Mouse (Mus musculus): Measurements from ENCODE around the gene Smim24. TPM values are rescaled to one million over a fixed set of nuclear protein-coding genes. Genes with fewer than 3 reads are reported as not detected.

Gene Smim24
- 3.1 TPM for total RNA-seq (2023)

DNA sequence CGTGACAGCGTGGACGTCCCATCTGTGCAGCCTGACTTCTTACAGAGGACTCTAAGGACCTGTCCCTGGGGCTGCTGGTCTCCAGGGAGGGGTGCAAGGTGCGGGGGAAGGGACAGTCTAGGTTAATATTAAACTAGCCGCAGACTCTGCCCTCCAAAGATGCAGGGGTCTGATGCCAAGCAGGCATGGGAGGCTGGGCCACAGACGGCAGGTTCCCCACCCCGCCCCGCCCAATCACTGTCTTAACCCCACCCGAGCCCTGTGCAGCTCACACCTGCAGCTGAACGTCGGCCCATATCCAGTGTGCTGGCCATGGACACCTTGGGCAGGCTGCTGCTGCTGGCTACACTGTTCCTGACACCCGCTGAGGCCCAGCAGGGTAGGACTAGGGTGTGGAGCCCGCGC is at the start of gene Smim24:
Gene Smim24, plus strand, starts transcription at position 271 of the 405 bp plus-strand sequence.

DNA sequence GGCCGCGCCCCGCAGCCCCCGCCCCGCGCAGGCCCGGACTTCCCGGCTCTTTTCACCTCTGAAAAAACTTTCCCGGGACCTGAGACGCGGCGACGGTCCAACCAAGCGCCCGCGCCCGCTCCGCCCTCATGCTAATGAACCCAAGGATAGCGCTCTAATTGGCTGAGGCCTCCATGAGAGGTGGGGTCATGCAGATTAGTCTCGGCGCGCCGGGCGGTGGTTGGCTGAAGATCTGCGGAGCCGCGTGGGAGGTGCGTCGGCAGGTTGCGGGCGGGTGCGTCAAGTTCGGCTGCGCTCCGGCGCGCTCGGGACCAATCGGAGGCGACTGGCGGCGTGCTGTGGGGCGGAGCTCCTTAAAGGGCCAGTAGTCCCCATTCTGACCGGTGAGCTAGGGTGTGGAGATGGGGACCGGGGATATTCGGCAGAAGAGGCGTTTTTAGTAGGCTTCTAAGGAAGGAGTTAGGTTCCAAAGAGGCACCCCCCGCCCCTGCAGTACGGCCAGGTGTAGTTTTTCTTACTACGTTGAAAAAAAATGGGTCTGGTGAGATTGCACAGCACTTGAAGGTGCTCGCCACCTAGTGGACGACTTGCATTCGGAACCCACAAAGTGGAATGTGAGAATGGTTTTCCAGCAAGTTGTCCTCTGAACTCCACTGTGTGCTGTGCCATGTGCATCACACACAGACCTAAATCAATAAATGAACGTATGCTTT is 42.3 kb upstream of the Smim24 start, which contains the start of gene Hmg20b:
Gene Hmg20b, minus strand, starts transcription at position 130 of the 713 bp plus-strand sequence.

DNA sequence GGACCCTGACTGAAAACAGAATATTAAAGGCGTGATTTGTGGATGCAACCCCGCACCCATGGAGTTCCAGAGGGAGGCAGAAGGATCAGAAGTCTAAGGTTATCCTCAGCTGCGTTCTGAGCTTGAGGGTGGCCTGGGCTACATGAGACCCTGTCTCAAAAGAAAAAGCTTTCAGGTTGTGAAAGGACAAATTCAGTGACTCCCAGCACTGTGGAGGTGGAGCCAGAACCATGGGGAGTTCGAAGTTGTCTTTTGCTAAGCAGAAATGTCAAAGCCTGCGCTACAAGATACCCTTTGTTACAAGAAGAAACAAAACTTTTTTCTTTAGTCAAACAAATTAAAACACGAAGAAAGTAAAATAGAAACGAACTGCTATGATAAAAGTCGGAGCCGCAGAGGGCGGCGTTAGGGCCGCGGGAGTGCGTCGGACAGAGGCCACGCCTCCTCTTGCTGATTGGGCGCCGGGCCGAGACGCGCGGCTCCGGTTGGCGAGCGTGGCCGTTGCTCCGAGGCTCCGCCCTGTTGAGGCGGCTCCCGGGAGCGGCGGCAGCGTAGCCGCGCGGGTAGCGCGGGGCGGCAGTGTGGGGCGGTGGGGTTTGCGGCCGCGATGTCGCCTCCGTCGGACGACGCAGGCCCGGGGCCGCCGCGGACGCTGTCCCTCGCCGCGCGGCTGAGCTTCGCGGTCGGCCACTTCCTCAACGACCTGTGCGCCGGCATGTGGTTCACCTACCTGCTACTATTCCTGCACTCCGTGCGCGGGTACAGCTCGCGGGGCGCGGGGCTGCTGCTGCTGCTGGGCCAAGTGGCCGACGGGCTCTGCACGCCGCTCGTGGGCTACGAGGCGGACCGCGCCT is 35.6 kb upstream of the Smim24 start, which contains the start of gene Mfsd12:
Gene Mfsd12, plus strand, starts transcription at position 501 of the 854 bp plus-strand sequence.

DNA sequence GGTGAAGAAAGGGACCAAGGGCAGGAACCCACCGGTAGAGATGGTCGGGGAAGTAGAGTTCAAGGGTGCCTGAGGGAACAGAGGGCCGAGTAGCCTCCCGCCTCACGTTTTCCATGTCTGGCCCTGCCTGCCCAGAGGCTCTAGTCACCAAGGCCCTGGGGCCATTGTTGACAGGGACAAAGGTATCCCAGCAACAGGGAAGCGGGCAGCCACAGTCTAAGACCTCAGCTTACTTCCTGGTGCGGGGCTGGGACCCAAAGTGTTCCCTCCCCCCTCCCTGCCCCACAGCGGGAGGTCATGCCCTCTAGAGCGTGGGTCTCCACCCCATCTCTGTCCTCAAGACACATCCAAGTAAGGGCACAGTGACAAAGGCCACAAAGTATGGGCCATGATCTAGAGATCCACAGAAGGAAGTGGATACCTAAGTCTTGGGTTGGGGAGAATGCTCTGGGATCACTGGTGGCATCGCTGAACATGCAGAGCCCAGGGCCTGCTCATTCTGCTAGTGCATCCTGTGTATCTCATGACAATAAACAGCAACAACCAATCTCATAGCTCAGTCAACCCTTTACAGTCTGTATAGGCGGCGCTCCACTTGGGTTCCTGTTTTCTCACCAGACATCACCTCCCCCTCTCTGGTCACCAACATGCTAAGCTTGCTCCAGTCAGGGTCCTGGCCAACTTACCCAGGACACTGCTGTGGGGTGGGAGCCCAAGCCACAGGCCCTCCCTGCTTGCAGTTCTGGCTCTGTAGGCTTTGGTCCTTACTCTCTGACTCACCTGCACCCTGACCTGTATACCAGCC is 27.0 kb upstream of the Smim24 start, which contains the start of gene 4930404N11Rik:
Gene 4930404N11Rik, minus strand, starts transcription at position 145 of the 805 bp plus-strand sequence.

DNA sequence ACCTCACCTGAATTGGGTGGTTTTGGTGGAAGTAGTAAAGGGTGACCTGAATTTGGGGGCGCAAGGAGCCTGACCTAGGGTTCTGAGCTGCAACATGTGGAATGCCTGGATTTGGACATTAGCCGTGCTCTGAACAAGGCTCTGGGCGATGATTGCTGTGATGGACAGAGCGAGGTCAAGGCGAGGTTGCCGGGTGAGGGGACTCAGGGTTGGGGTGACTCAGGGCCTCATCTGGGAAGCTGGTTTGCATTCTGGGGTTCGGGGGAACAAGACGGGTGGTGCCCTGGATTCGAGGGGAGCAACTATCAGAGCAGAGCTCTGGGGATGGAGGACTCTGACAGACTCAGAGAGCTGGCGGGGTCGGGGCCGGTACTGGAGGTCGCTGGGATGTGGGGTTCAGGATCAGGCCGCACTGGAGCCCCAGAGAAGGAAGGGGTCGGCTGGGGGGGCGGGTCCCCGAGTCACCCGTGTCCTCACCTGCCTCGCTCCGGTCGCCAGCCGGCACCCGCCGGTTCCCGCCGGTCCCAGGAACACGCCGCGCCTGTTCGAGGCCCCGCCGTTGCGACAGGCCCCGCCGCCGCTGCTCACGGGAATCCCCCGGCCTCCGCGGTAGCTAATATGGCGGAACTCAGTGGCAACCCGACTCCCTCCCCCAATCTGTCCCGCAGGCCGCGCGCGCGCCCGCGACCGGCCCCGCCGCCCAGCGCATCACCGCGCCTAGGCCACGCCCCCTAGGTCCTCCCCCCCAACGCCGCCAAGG is 14.9 kb upstream of the Smim24 start, which contains the start of gene Fzr1:
Gene Fzr1, minus strand, starts transcription at position 724 of the 760 bp plus-strand sequence.

DNA sequence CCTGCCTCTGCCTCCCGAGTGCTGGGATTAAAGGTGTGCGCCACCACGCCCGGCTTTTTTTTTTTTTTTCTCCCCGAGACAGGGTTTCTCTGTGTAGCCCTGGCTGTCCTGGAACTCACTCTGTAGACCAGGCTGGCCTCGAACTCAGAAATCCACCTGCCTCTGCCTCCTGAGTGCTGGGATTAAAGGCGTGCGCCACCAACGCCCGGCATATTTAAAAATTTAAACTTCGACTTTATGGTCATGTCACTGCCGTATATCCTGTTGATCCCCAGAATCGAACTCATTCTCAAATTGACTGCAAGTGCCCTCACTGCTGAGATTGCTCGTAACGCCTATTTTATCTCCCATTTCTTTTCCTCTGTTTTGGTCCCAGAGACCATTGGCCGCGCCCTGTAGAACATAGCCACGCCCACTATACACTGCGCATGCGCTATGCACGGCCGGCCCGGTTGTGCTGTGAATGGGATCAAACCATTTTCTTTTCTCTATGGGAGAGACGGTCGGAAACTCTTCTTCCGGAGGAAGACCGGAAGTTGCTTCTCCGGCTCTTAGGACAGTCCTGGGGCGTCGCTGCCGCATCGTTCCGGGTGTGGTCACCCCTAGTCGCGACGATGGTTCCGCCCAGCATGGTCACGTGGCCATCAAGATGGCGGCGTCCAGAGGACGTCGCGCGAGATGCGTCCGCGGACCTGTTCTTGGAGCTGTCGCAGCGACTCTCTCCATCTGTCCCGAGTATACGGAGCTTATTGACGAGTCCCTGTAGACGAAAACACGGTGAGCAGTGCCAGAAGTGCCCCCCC is 8.8 kb upstream of the Smim24 start, which contains the start of the genes Dohh and Gm48551:
Gene Dohh, plus strand, starts transcription at position 627 of the 803 bp plus-strand sequence.
Gene Gm48551, plus strand, starts transcription at position 665 of the 803 bp plus-strand sequence.

DNA sequence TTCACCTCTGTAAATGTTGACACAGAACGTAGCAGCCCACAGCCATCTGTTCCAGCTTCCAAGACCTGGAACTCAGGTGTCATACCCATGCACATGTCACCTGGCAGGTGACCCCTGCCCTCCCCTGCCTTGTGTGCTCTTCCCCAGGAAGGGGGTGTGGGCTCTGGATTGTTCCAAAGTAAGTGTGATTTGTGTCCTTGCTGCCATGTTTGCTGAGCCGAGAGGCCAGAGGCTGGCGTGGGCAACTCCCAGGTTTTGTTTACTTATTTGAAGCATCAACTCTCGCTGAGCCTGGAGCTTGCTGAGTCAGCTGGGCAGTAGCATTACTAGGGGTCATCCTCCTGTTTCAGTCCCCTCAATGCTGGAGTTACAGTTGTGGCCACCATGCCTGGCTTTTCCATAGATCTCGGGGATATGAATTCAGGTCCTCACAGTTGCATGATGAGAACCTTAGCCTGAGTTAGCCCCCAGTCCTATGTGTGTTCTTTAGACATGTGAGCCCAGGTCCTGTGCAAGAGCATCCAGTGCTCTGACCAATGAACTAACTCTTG is 4.3 kb upstream of the Smim24 start, which contains the start of gene Gm48552:
Gene Gm48552, plus strand, starts transcription at position 501 of the 551 bp plus-strand sequence.

Other genes with a start within 250 kb of the Smim24 start
- 35.3 TPM for gene Pias4, start 225.1 kb upstream of the Smim24 start, total RNA-seq (2023)
- 2,404 TPM for gene Eef2, start 216.4 kb upstream of the Smim24 start, total RNA-seq (2023)
- 57.0 TPM for gene Dapk3, start 210.0 kb upstream of the Smim24 start, total RNA-seq (2023)
- not detected for gene 4930442H23Rik, start 209.2 kb upstream of the Smim24 start, total RNA-seq (2023)
- not detected for gene Nmrk2, start 191.0 kb upstream of the Smim24 start, total RNA-seq (2023)
- 0.85 TPM for gene Atcay, start 162.2 kb upstream of the Smim24 start, total RNA-seq (2023)
- 10.6 TPM for gene Zfr2, start 159.9 kb upstream of the Smim24 start, total RNA-seq (2023)
- gene Matk, start 140.1 kb upstream of the Smim24 start, total RNA-seq (2023), result 16.6 TPM
- 110 TPM for gene Mrpl54, start 126.1 kb upstream of the Smim24 start, total RNA-seq (2023)
- 31.3 TPM for gene Apba3, start 126.1 kb upstream of the Smim24 start, total RNA-seq (2023)
- 4.2 TPM for gene Tjp3, start 101.5 kb upstream of the Smim24 start, total RNA-seq (2023)
- gene Pip5k1c, start 100.1 kb upstream of the Smim24 start, total RNA-seq (2023), result 110 TPM
- gene Cactin, start 71.9 kb upstream of the Smim24 start, total RNA-seq (2023), result 42.7 TPM
- 16.5 TPM for gene Tbxa2r, start 64.3 kb upstream of the Smim24 start, total RNA-seq (2023)
- gene Gipc3, start 49.8 kb upstream of the Smim24 start, total RNA-seq (2023), result 0.21 TPM
- gene Hmg20b, start 42.6 kb upstream of the Smim24 start, total RNA-seq (2023), result 51.8 TPM
- 4.4 TPM for gene Mfsd12, start 35.6 kb upstream of the Smim24 start, total RNA-seq (2023)
- 4.9 TPM for gene 4930404N11Rik, start 27.2 kb upstream of the Smim24 start, total RNA-seq (2023)
- gene Fzr1, start 14.5 kb upstream of the Smim24 start, total RNA-seq (2023), result 35.7 TPM
- gene Dohh, start 8.6 kb upstream of the Smim24 start, total RNA-seq (2023), result 28.8 TPM
- gene Gm48551, start 8.6 kb upstream of the Smim24 start, total RNA-seq (2023), result 4.5 TPM
- 3.5 TPM for gene Gm48552, start 4.0 kb upstream of the Smim24 start, total RNA-seq (2023)
- 21.0 TPM for gene Nfic, start 62.6 kb downstream of the Smim24 start, total RNA-seq (2023)
- not detected for gene Celf5, start 89.7 kb downstream of the Smim24 start, total RNA-seq (2023)
- gene Ncln, start 103.3 kb downstream of the Smim24 start, total RNA-seq (2023), result 148 TPM
- gene S1pr4, start 107.1 kb downstream of the Smim24 start, total RNA-seq (2023), result 110 TPM
- 2.1 TPM for gene Gna15, start 131.2 kb downstream of the Smim24 start, total RNA-seq (2023)
- 15.2 TPM for gene Gna11, start 152.1 kb downstream of the Smim24 start, total RNA-seq (2023)
- gene Aes, start 166.4 kb downstream of the Smim24 start, total RNA-seq (2023), result 523 TPM
- 4.3 TPM for gene Tle2, start 181.5 kb downstream of the Smim24 start, total RNA-seq (2023)
- not detected for gene Tle6, start 208.0 kb downstream of the Smim24 start, total RNA-seq (2023)
- 4.0 TPM for gene BC025920, start 213.2 kb downstream of the Smim24 start, total RNA-seq (2023)
- gene Sirt6, start 234.7 kb downstream of the Smim24 start, total RNA-seq (2023), result 21.5 TPM
- gene Ankrd24, start 235.5 kb downstream of the Smim24 start, total RNA-seq (2023), result 5.2 TPM